Mouse (Mus musculus): ENCODE measurements around the gene Immp2l. TPM values are rescaled to one million over a fixed set of nuclear protein-coding genes. Genes with fewer than 3 reads are reported as not detected.
"Not testable (repeated sequence)": the region's sequence is repeated elsewhere in the genome, so short reads cannot be mapped to it uniquely, and the experiment has no call there.

The Immp2l gene
- total RNA-seq, 2 experiments from 2014 or later = 0.37 to 1.5 TPM

DNA sequence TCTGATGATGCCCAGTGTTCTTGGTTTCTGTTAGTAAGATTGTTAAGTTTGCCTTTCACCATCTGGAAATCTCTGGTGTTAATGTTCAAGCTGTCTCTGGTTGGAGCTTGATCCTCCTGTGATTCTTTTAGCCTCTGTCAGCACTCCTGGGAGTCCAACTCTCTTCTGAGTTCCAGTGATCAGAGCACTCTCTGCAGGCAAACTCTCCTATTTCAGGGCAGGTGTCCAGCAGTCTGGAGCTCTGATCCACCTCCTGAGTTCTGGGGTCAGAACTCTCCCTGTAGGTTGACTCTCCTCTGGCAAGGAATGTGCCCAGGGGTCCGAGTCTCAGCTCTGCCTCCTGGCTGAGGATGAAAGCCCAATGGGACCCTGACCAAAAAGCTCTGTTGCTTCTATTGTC, 769.8 kb downstream of the Immp2l start:
- ATAC-seq (ENCODE audit: poor library complexity, severe bottlenecking) = not testable (repeated sequence)

DNA sequence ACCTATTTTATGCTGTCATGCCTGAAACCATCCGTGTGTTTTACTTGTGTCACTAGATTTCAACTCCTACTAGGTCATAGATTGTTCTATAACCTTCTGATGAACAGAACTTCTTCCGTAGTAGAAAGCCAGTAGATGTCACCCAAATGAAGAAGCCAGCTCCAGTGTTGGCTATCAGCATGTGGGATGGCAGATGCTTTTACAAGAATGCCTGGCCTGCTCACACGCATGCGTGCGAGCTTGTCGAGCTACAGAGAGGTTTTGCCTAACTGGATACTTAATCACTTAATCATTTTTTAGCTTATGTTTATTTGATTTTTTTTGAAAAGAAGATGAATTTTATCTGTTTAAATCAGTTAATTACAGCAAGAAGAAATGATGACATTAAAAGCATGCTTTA, 805.6 kb downstream of the Immp2l start:
- no peak for ATAC-seq (ENCODE audit: poor library complexity, severe bottlenecking)

DNA sequence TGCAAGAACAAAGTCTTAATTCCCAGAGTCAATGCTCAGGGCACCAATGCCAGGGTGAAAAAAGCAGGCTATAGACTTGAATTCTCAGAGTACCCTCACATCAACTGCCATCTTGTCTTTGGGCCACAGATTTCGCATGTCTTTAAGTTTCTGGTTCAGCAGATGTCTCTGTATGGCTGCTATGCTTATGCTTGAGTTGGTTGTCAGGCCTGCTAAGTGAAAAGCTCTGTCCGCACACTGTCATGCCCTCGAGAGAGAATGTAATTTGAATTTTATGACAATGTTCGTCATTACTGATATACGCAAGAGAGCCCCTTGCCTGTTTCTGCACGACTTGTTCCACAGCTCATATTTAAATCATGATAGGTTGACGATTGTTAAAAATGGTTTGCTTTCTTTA, 807.8 kb downstream of the Immp2l start:
- no peak for ATAC-seq (ENCODE audit: poor library complexity, severe bottlenecking)

DNA sequence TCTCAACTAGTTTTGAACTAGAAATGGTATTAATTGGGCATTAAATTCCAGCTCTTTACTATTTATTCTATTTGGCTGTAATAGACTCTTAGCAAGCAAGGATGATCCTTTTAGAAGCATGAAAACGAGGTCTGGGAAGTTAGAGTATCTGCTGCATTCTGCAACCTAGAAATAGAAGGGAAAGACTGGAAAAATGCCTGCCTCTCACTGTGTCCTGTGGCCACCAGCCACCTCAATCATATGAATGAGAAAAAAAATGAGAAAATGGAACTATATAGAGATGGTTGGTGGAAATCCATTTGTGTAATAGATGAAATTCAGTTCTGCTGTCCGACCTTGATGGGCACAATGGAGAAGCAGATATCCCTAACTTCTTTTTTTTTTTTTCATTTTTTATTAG, 810.8 kb downstream of the Immp2l start:
- ATAC-seq (ENCODE audit: poor library complexity, severe bottlenecking) = no peak

DNA sequence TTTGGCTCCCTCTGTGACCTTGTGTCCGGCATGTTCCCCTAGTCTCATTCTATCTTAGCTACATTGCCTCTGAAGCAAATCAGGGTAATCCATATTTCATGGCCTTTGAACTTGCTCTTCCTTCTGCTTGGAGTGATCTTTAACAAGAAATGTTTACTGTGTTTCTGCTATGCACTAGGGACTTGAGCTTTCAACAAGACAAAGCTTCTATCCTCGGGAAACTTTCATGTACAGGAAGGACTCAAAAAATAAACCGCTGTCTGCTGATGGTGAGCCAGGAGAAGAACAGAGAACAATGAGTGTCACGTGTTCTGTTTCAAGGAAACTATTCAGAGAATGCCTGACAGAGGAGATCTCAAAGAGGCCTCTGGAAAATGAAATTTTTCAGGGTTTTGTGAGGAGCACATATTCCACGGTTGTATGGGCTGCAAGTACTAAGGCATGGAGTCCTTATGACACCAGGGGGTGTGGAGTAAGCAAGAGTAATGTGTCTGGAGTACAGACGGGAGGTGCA, 814.5 kb downstream of the Immp2l start:
- ATAC-seq (ENCODE audit: poor library complexity, severe bottlenecking) = no peak

DNA sequence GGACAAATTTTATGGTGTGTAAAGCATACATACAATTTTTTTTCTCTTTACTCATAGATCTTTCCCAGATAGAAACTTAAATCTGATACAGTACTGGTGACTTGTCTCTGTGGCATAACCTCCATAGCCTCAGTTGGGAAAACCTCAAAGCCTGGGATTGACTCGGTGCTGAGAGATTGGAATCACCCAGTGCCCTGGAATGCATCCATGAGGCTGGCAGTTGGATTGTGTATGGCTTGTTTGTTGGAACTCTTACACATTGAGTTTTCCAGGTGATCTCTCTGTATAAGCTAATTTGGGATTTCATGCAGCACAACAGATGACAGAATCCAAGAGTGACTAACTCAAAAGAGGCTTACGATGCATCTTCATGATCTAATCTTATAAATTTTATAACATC, 815.4 kb downstream of the Immp2l start:
- no peak for ATAC-seq (ENCODE audit: poor library complexity, severe bottlenecking)

DNA sequence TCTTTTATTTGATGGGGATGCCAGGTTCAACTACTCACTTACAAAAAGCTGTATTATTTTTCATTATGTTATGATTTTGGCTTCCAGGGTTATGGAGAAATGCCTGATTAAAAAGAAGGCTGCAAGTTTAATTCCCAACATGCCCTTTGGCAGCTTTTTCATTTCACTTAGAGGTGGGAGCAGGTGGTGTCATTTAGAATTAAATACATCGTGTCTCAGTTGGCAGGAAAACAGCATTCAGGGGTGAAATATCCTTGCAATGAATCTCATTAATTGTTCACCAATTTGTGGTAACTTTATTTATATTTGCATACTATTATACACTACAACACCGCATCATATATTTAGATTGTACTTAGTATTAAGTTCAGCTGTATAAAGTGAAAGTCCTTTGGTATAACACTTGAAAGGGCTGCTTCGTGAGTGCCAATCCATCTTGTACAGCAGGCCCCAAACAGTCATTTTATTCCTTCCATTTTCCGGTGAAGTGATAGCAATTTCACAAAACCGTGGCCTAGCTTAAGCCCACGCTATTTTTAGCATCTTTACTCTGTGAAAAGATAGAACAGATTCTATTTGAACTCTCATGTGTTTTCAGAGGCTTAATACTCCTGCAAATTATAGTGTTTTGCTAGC, 818.9 kb downstream of the Immp2l start:
- no peak for ATAC-seq (ENCODE audit: poor library complexity, severe bottlenecking)

DNA sequence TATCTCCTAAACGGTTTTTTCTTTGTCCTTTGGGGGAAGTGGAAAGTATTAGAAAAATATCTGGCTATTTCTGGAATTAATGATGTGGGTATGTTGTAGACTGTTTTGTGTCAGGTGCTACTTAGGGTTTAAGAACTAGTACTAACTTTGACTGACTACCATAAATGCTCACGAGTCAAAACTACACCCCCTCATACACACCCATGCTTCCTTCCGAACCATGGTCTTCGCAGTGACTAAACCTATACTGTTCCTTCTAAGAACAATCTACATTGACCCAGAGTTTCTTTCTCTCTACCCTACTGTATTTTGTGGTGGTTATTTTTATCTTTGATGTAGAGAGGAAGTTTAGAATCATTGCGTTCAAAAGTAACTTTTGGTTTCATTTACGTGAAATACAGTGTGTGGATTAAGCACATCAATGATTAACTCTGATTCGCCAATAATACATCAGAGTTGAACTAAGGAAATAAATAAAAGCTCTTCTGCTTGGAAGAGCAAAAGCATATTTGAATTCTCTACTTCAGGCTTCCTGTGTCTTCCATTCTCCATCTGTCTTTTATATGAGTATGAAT, 828.1 kb downstream of the Immp2l start:
- peak; percentile 35 for ATAC-seq (ENCODE audit: poor library complexity, severe bottlenecking)

DNA sequence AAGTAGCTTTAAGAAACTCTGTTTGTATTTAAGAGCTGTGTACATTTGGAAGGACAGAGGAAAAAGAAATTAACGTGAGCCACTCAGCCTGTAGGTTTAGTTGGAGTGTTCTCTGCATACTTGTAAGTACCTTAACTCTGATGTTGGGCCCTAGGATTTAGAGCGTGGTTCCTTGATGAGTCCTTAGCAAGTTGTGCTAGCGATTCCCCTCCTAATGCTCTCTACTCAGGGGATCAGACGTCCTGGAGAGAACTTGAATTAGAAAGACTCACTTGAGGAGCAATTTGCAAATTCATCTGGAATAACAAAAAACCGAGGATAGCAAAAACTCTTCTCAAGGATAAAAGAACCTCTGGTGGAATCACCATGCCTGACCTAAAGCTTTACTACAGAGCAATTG, 835.8 kb downstream of the Immp2l start:
- not testable (repeated sequence) for ATAC-seq (ENCODE audit: poor library complexity, severe bottlenecking)

DNA sequence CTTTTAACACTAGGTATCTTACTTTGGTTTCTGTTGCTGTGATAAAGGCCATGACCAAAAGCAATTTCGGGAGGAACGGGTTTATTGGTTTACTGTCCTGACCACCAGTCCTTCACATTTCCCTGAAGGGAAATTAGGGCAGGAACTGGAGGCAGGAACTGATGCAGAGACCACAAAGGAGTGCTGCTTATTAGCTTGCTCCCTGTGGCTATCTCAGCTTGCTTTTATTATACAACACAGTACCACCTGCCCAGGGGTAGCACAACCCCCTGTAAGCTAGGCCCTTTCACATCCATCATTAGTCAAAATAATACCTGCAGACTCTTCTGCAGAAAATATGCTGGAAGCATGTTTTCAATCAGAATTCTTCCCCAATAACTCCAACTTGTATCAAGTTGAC, 844.4 kb downstream of the Immp2l start:
- ATAC-seq (ENCODE audit: poor library complexity, severe bottlenecking) = no peak

DNA sequence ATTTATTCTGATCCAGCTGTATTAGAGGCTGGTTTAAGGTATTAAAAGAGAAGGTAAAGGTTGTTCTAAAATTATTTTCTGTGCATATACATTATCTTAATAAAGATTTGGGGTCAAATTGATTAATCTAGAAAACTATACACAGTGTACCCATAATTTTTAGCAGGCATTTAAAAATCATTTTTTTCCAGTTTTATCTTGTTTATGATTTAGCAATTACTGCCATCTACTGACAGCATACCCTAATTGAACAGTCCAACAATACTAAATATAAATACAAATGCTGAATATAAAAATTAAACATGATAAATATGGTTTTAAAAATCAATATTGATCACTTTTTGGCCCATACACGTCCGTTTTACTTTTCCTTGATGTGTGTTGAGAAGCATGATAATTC, 850.1 kb downstream of the Immp2l start:
- no peak for ATAC-seq (ENCODE audit: poor library complexity, severe bottlenecking)

DNA sequence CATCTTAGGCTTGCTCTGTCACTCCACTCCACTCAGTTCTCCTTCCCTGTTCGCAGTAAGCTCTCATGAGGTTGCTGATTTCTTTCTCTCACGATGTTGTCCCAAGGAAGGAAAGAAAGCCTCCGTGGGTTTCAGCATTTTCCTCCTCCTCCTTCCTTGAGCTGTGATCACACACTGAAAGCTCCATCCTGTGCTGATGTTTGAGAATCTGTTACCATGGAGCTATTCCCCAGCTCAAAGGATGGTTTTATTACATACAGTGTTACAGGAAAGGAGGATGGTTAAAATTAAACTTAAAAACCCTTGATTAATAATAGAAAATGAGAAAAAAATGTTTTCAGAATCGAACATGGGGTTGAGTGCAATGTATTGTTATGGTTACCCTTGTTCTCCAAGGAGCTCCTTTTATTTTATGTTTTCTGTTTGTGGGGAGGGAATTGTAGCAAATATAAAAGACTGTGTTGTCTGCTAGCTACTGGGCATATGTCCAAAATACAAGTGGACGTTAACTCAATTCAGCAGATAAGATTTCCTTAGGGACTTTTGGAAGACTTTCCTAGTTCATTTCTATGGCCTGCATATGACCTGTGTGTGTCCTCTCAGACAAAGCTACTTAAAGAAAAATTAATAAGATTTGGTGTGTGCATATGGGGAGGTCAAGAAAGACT, 853.5 kb downstream of the Immp2l start:
- ATAC-seq (ENCODE audit: poor library complexity, severe bottlenecking) = no peak

DNA sequence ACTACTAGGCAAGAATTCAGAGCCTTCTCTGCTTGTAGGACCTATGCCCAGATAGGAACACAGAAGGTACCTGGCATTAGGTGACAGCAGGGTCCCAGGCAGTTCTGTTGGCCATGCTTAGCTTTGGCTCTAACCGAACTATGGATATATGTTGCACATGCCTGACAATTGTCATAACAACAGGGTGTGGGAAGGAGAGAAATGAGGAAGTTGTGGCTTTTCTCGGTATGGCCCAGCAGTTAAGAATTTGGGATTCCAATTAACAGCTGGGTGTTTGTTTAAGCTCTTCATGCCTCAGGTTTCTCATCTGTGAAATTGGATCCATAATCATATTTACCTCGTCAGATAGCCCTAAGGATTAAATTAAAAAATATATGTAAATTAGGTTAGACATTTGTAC, 854.6 kb downstream of the Immp2l start:
- peak; percentile 75 for ATAC-seq (ENCODE audit: poor library complexity, severe bottlenecking)

DNA sequence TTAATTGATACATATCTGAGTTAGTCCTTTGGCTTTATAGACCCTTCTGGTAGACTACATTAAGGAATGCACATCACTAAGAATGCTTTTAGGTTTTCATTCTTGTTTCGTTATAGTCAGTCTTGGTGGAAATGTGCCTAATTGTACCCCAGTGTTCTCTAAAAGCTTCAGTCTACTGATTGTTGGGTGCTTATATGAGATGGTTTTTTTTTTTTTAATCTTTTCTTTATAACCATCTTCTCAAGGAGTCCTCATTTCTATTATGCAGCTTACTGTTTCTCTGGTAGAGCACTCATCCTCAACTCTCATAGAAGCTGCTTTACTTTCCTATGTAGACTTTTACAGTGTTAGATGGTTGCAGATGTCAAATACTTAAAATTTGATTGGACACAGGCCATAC, 855.1 kb downstream of the Immp2l start:
- no peak for ATAC-seq (ENCODE audit: poor library complexity, severe bottlenecking)

DNA sequence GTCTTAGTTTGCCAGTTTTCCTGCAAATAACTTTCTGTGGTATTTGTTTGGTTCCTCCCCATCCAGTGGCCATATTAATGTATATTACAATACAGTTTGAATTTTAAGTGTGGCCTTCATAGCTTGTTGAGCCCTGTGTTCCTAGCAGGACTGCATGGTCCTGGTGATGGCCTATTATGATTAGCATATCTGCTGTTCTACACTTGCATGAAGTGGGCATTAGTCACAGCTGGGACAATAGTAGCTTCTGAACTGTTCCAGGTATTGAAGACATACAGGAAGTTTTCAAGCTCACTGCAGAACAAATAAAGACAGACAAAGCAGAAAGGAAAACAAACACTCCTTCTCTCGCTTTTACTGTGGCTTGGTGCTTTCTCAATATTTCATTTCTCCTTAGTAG, 855.5 kb downstream of the Immp2l start:
- no peak for ATAC-seq (ENCODE audit: poor library complexity, severe bottlenecking)

DNA sequence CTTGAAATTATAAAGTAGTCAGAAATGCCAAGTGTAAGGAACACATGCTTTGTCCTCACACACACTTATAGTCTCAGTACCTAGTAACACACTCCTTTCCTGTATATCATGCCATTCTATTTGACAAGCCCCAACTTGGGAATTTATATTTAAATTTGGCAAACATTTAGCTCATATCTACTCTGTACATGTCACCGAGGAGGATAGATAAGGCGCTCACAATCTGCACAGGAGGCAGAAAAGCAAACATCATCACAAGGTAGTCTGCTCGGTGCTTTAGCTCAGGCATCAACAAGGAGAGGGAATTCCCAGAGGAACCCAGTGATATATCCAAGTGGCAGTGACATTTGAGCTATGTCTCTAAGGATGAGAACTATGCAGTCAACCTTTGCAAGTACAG, 856.9 kb downstream of the Immp2l start:
- no peak for ATAC-seq (ENCODE audit: poor library complexity, severe bottlenecking)

DNA sequence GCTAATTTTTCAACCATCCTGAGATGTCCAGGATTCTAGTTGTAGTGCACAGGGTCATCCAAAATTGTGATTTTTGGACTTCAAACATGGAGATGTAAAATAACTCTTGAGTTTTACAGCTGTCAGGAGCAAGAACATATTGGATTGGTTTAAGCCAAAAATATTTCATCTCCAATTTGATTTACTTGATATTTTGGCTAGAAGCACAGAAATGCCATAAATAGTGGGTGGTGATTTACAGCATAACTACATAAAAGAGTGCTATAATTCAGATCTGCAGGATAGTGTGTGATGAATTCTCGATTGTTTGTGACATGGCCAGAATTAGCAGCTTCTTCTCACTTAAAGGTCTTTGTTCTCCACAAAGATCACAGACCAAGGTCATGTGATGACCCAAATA, 884.1 kb downstream of the Immp2l start:
- no peak for ATAC-seq (ENCODE audit: poor library complexity, severe bottlenecking)

DNA sequence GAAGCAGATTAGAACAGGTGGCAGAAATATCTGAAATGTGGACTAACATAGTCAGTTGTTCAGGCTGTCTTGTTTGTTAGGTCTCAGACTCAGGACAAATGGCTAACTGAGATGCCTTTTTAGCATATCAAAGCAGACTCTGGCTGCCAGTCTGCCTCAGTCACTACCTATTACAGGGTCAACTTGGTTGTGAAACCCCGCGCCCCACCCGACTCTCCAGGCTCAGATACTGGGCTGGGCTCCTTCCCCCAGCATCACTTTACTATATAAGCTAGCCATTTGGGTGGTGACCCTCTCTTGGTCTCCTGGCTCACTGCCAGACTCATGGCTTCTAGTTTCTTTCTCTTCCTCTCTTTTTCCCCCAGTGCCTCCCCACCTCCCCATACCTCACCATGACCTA, 887.7 kb downstream of the Immp2l start:
- no peak for ATAC-seq (ENCODE audit: poor library complexity, severe bottlenecking)

DNA sequence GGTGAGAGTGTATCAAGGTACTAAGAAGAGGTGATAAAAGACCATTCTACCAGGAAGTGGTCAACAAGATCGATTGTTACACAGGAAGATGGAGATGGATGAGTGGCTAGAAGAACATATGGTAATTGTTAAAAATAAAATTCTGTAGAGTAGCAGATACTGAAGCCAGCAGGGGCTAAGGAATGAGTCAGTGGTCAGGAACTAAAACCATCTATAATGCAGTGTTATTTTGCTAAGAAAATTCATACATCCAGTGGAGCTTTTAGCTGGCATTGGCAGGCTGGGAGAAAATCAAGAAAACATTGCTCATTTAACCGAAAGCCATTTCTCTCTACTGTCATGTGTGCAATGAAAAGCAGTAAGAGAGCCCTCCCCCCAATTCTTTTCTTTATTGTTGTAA, 913.9 kb downstream of the Immp2l start:
- no peak for ATAC-seq (ENCODE audit: poor library complexity, severe bottlenecking)

DNA sequence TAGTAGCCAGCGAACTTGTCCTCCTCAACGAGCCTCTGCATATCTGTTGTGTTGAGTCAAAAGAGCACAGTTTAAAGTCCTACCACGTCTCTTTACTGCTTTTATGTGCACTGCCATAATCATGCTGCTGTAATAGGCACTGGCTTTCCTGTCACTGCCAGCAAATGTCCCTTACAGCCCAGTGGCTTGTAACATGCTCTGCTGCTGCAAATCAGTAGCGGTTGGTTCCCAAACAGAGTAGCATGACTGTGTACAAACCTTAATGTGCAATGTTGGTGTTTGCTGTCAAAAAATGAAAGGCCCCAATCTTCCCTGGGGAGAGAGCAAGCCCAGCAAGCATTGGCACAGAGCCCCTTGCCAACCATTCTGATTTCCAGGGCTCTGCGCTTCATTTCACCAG, 918.0 kb downstream of the Immp2l start:
- ATAC-seq (ENCODE audit: poor library complexity, severe bottlenecking) = no peak

DNA sequence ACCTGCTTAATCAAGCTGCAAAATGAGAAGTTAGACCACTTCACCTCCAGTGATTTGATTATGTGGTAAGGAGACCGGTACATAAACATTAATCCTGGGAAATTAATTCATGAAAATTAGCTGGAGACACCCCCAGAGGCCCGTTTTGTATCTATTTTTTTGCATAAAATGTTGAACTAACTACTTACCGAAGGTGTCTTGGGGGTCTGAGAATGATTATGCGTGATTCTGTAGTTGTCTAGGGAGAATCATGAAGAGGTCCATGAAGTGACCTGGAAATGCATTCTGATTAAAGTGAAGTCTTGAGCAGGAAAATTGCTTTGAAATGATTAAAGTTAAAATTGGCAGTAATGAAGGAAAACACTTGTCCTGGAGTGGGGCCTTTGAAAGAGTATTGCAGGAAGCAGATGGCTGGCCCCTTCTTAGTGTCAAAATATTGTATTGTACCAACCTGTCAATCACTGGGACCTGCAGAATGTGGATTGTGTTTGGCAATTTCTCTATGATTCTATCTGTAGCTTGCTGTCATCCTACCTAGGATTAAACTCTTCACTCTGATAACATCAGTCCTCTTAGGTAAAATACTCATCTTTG, 920.3 kb downstream of the Immp2l start:
- no peak for ATAC-seq (ENCODE audit: poor library complexity, severe bottlenecking)

DNA sequence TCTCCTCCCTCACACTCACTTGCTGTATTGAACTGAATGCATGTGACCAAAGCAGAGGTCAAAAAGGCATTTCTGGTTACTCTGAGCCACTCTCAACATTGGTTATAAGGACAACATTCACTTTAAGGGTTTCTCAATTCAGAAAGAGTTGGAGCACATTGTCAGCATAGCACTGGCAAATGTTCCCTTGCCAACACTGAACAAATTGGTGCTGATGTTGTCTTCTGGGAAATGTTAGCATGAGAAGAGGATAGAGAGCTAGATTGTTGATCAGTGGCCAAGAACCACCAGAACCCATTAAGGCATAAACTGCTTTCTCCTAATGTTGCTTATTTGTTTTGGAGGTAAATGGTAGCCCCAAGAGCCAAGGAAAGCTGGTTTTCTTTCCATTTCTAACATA, 922.6 kb downstream of the Immp2l start:
- ATAC-seq (ENCODE audit: poor library complexity, severe bottlenecking) = no peak
